Mouse (Mus musculus) intestine, postnatal 0 days (tissue): ENCODE results near the gene Ptges3l. TPM values are rescaled to one million over a fixed set of nuclear protein-coding genes. Genes with fewer than 3 reads are reported as not detected.
A peak's percentile ranks its signal among the peaks of the same experiment; 100 is the strongest.

Source experiments
- ATAC-seq: fragments of 200-750 bp; cut with Nextera tagmentation; 2 replicates; pipeline ENCODE4 v1.8.0; 2017; ENCODE audit warnings: mild to moderate bottlenecking, moderate TSS enrichment, moderate library complexity
- H3K27ac ChIP-seq: fragments of 300-500 bp; sonication (generic); 2 replicates; pipeline ENCODE4 v1.5.1; 2014; ENCODE audit warnings: mild to moderate bottlenecking, low read depth, low read length, moderate library complexity
- H3K27me3 ChIP-seq: fragments of 300-500 bp; sonication (generic); replicated peaks from 2 replicates; pipeline ENCODE4 v1.6.1; 2014; ENCODE audit warnings: low read length, mixed read lengths; ENCODE audit not compliant: control insufficient read depth, insufficient read depth
- H3K36me3 ChIP-seq: fragments of 300-500 bp; sonication (generic); 2 replicates; pipeline ENCODE4 v1.6.1; 2014; ENCODE audit warnings: mild to moderate bottlenecking, moderate library complexity; ENCODE audit not compliant: control insufficient read depth, insufficient read depth
- H3K4me1 ChIP-seq: fragments of 300-500 bp; sonication (generic); replicated peaks from 2 replicates; pipeline ENCODE4 v1.6.1; 2014; ENCODE audit warnings: antibody characterized with exemption, low read length, mixed read lengths; ENCODE audit not compliant: control insufficient read depth, insufficient read depth
- H3K4me2 ChIP-seq: fragments of 300-500 bp; sonication (generic); replicated peaks from 2 replicates; pipeline ENCODE4 v1.6.1; 2014; ENCODE audit warnings: low read depth, mild to moderate bottlenecking, moderate library complexity
- H3K4me3 ChIP-seq: fragments of 300-500 bp; sonication (generic); 2 replicates; pipeline ENCODE4 v1.5.1; 2014; ENCODE audit warnings: low read depth, low read length
- H3K9ac ChIP-seq: fragments of 300-500 bp; sonication (generic); 2 replicates; pipeline ENCODE4 v1.6.1; 2014; ENCODE audit warnings: mild to moderate bottlenecking, low read depth, low read length
- H3K9me3 ChIP-seq: fragments of 300-500 bp; sonication (generic); 2 replicates; pipeline ENCODE4 v1.6.1; 2016; ENCODE audit warnings: mixed run types; ENCODE audit not compliant: control insufficient read depth
- CTCF ChIP-seq: sonication (generic); IDR thresholded peaks from 2 replicates; pipeline ENCODE4 v1.5.1; 2016; ENCODE audit warnings: low read depth, mild to moderate bottlenecking, control low read depth, antibody characterized with exemption, moderate library complexity
- WGBS: fragments of 180-500 bp; shearing (Covaris S2); extraction: QIAGEN DNeasy Blood & Tissue Kit; methylation state at CpG from one replicate; pipeline ENCODE4 v1.1.7; 2014; 5-methylcytosine and 5-hydroxymethylcytosine counted together
- polyA plus RNA-seq: library from polyadenylated mRNA; unstranded; fragments of >200 nt; fragmentation: Nextera tagmentation; extraction: Ambion mirVana; gene quantifications from 2 replicates; pipeline ENCODE4 v1.2.1, GENCODE M21; 2015

Gene Ptges3l
- polyA plus RNA-seq, 1 experiment from 2014 or later = 7.0 TPM

DNA sequence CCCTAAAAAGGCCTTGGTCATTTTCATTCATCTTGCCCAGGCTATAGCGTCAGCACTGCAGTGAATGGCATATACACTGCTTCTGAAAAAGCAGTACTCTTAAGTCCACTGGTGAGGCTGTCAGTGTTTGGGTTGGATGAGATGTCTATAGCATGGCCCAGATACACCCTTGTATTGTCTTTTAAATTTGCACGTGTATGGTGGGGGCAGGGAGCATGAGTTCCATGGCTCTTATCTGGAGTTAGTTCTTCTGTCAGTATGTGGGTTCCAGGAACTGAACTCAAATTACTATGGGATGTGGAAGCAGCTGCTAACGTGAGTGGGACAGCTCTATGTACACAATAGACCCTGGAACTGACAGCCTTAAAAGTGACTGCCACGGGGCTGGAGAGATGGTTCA, 10.7 kb upstream of the Ptges3l start:
- Histone ChIP-seq H3K9me3 (no peaks in the 10 kb centered on the region), H3K4me1 (no peaks in the 10 kb centered on the region), H3K27ac (no peak overlapping the region), H3K36me3 (peaks cover 39% of the 10 kb centered on the region), H3K9ac (no peak overlapping the region), H3K4me2 (no peak overlapping the region), H3K4me3 (no peak overlapping the region), H3K27me3 (no peaks in the 10 kb centered on the region)
- whole genome bisulfite sequencing = 72% methylated on average over 4 of the region's 4 CpGs
- no peak for TF ChIP-seq CTCF
- ATAC-seq = no peak

DNA sequence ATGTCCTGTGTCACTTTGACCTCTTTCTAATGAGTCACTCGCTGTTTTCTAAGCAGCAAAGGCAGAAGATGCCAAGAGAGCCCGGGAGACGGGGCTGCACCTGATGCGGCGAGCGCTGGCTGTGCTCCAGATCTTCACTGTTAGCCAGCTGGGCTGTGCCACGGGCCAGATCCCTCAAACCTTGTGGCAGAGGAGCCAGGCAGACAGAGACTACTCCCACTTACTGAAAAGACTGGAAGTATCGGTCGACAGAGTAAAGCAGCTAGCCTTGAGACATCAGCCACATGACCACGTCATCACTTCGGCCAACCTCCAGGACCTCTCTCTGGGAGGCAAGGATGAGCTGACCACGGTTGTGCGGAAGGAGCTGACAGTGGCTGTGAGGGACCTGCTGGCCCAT, 8.3 kb upstream of the Ptges3l start:
- Histone ChIP-seq H3K9me3 (no peaks in the 10 kb centered on the region), H3K36me3 (peaks cover 54% of the 10 kb centered on the region), H3K9ac (no peak overlapping the region), H3K4me1 (no peaks in the 10 kb centered on the region), H3K27me3 (no peaks in the 10 kb centered on the region), H3K4me3 (no peak overlapping the region), H3K27ac (no peak overlapping the region), H3K4me2 (no peak overlapping the region)
- ATAC-seq = no peak
- no peak for TF ChIP-seq CTCF
- 90% methylated on average over 13 of the region's 13 CpGs for WGBS

DNA sequence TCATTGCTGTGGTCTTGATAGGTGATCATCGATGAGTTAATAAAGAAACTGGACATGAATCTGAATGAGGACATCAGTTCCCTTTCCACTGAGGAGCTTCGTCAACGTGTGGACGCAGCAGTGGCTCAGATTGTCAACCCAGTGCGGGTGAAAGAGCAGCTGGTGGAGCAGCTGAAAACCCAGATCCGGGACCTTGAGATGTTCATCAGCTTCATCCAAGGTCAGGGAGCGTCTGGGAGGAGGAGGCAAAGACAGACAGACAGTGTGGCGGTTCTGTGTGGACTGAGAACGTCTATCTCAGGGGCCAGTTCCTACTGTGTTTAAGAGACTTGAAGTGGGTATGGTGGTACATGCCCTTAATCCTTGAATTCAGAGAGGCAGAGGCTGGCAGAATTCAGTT, 6.2 kb upstream of the Ptges3l start:
- no peaks in the 10 kb centered on the region for H3K27me3 ChIP-seq
- no peak for ATAC-seq
- no peak overlapping the region for H3K9ac ChIP-seq
- H3K4me1 ChIP-seq = 0 out of 2 replicates have a peak, but pooled peaks cover 2% of the 10 kb centered on the region
- H3K27ac ChIP-seq = no peak overlapping the region
- peaks cover 54% of the 10 kb centered on the region for H3K36me3 ChIP-seq
- WGBS = 90% methylated on average over 9 of the region's 9 CpGs
- H3K4me2 ChIP-seq = no peak overlapping the region
- TF ChIP-seq CTCF = no peak
- H3K4me3 ChIP-seq = no peak overlapping the region
- no peaks in the 10 kb centered on the region for H3K9me3 ChIP-seq

DNA sequence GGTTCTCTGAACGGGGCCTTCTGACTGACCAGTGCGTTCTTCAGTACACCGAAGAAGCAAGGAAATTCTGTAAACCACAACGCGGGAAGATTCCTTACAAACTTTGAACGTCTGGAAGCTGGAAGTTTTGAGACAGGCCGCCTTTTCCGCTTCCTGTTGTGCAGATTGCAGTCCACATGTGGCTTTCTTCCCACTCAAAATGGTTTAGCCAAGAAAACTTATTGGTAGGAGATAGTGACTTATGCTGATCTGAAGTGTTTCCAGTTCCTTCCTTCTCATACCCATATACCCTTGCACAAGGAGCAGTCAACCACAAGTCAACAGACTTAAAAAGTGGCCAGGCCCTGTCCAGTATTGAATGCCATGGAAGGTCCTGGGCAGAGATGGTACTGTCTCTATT, 1.0 kb upstream of the Ptges3l start:
- WGBS = 38% methylated on average over 8 of the region's 8 CpGs
- H3K36me3 ChIP-seq = peaks cover 18% of the 10 kb centered on the region
- no peak for ATAC-seq
- TF ChIP-seq CTCF = no peak
- H3K9me3 ChIP-seq = no peaks in the 10 kb centered on the region
- peak overlapping the region; percentile 67; the same call in 1 of the 2 replicates for H3K9ac ChIP-seq
- H3K4me3 ChIP-seq = peak overlapping the region; percentile 79
- H3K27ac ChIP-seq = 0 out of 2 replicates have a peak overlapping the region, but pooled peaks have one; percentile 1
- no peaks in the 10 kb centered on the region for H3K27me3 ChIP-seq
- peak overlapping the region; percentile 82 for H3K4me2 ChIP-seq
- 0 out of 2 replicates have a peak, but pooled peaks cover 5% of the 10 kb centered on the region for H3K4me1 ChIP-seq

DNA sequence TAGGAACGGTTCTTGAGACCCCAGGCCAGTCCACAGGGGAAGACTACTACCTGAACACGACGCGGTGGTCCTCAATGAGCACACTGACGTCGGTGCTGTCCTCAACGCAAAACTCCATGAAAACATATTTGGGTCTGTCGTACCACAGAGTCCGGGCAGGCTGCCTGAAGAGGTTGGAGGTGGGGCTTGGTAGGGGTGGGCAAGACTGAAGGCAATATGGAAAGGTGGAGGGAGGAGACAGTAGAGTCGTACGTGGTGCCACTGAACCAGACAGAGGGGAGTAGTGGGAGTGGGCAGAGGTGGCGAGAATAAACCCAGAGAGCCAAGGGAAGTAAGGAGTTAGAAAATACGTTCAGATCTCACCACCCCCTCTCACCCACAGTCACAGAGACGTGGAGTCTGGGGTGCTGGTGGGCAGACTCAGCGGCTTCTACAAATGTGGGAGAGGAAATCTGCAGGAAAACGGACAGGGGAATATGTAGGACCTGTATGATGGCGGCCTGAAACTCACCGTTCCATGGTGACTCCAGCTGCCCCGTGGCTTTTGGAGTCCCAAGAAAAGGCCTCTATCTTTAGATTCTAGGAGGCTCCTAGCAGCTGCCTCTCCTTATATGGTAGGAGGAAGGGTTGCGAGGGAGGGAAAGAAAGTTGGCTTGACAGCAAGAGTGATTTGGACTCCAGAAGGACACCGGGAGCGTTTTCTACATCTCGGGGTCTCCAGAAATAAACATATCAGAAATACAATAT, 855 bp downstream of the Ptges3l start, which contains the start of gene Gm27029:
Gene Gm27029 (minus strand): TSS at position 692 of the 747 bp plus-strand sequence.
- Histone ChIP-seq H3K9me3 (no peaks in the 10 kb centered on the region), H3K9ac (peak within 1 kb of the TSS; percentile 67), H3K4me2 (peak within 1 kb of the TSS; percentile 82), H3K27ac (peak within 1 kb of the TSS; percentile 88), H3K4me1 (0 out of 2 replicates have a peak, but pooled peaks cover 5% of the 10 kb centered on the region), H3K36me3 (peaks cover 3% of the 10 kb centered on the region), H3K27me3 (no peaks in the 10 kb centered on the region), H3K4me3 (peak within 1 kb of the TSS; percentile 79)
- no peak for TF ChIP-seq CTCF
- WGBS = 7% methylated on average over 23 of the region's 23 CpGs
- ATAC-seq = peak; percentile 56

DNA sequence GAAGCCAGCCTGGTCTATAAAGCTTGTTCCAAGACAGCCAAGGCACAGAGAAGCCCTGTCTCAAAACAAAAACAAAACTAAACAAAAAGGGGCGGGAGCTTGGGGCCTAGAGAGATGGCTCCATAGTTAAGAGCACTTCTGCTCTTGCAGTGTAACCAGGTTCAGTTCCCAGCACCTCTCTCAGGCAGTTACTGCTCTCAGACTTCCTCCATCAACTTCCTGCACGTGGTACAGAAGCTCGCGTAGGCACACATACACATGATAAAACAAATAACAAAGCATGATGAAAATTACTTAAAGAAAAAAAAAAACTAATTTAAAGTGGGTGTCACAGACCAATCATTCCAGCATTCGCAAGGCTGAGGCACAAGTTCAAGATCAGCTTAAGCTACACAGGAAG, 5.0 kb downstream of the Ptges3l start:
- Histone ChIP-seq H3K4me1 (no peaks in the 10 kb centered on the region), H3K36me3 (no peaks in the 10 kb centered on the region), H3K4me3 (no peak overlapping the region), H3K27me3 (no peaks in the 10 kb centered on the region), H3K4me2 (no peak overlapping the region), H3K9me3 (no peaks in the 10 kb centered on the region), H3K9ac (no peak overlapping the region), H3K27ac (no peak overlapping the region)
- ATAC-seq = no peak
- no peak for TF ChIP-seq CTCF
- WGBS = 83% methylated on average over 5 of the region's 5 CpGs
